Mouse (Mus musculus): ENCODE data around the gene Rnaseh2b.

The Rnaseh2b gene

GRCm38 (mm10) chr14:62292488-62293339 lies at the start of gene Rnaseh2b, which contains the start of gene Dleu7:
TSS of gene Rnaseh2b (plus strand) at chr14:62292589.
TSS of gene Dleu7 (minus strand) at chr14:62293047.
- DNase-seq: peak; percentile 54

GRCm38 (mm10) chr14:62243530-62243929 lies 48.9 kb upstream of the Rnaseh2b start:
- no peak for DNase-seq

- DNase-seq: no peak
Observed at GRCm38 (mm10) chr14:62245557-62245956, 46.8 kb upstream of the Rnaseh2b start.

GRCm38 (mm10) chr14:62248345-62248744 lies 44.0 kb upstream of the Rnaseh2b start:
- DNase-seq: no peak

- no peak for DNase-seq
Observed at GRCm38 (mm10) chr14:62248796-62249195, 43.6 kb upstream of the Rnaseh2b start.

GRCm38 (mm10) chr14:62249251-62249650 lies 43.1 kb upstream of the Rnaseh2b start:
- DNase-seq: no peak

GRCm38 (mm10) chr14:62250046-62250445 lies 42.3 kb upstream of the Rnaseh2b start:
- DNase-seq: no peak

- peak; percentile 29 for DNase-seq
Observed at GRCm38 (mm10) chr14:62251999-62252398, 40.4 kb upstream of the Rnaseh2b start.

GRCm38 (mm10) chr14:62254371-62254770 lies 38.0 kb upstream of the Rnaseh2b start:
- DNase-seq: no peak

- DNase-seq: no peak
Observed at GRCm38 (mm10) chr14:62256066-62256465, 36.3 kb upstream of the Rnaseh2b start.

- no peak for DNase-seq
Observed at GRCm38 (mm10) chr14:62258125-62258524, 34.3 kb upstream of the Rnaseh2b start.

GRCm38 (mm10) chr14:62258978-62259536 lies 33.3 kb upstream of the Rnaseh2b start:
- no peak for DNase-seq

- no peak for DNase-seq
Observed at GRCm38 (mm10) chr14:62270698-62271396, 21.5 kb upstream of the Rnaseh2b start.

GRCm38 (mm10) chr14:62273604-62274003 lies 18.8 kb upstream of the Rnaseh2b start:
- DNase-seq: no peak

GRCm38 (mm10) chr14:62282974-62283373 lies 9.4 kb upstream of the Rnaseh2b start:
- DNase-seq: no peak

- DNase-seq: no peak
Observed at GRCm38 (mm10) chr14:62288731-62289130, 3.7 kb upstream of the Rnaseh2b start.

GRCm38 (mm10) chr14:62291406-62291987 lies 892 bp upstream of the Rnaseh2b start:
- peak; percentile 24 for DNase-seq

GRCm38 (mm10) chr14:62292166-62292487 lies 262 bp upstream of the Rnaseh2b start:
- DNase-seq: no peak

GRCm38 (mm10) chr14:62298808-62299207 lies 6.4 kb downstream of the Rnaseh2b start:
- no peak for DNase-seq

GRCm38 (mm10) chr14:62300031-62300430 lies 7.6 kb downstream of the Rnaseh2b start:
- peak; percentile 8 for DNase-seq

GRCm38 (mm10) chr14:62307555-62307954 lies 15.2 kb downstream of the Rnaseh2b start:
- no peak for DNase-seq

- DNase-seq: no peak
Observed at GRCm38 (mm10) chr14:62309026-62309425, 16.6 kb downstream of the Rnaseh2b start.

- DNase-seq: no peak
Observed at GRCm38 (mm10) chr14:62311672-62312071, 19.3 kb downstream of the Rnaseh2b start.

Measured in kidney, adult 18-20 months (tissue).